Mouse (Mus musculus): ENCODE results near the gene Shisal1. TPM values are rescaled to one million over a fixed set of nuclear protein-coding genes. Genes with fewer than 3 reads are reported as not detected.

The Shisal1 gene
- polyA plus RNA-seq, 1 experiment from 2014 or later, result 1.1 TPM

- Histone ChIP-seq H3K27me3 (ENCODE audit: insufficient read depth, low read length) (no peaks in the 10 kb centered on the region), H3K9me3 (ENCODE audit: low read depth, low read length) (peaks cover 3% of the 10 kb centered on the region; the same call in 1 of the 2 replicates), H3K36me3 (ENCODE audit: insufficient read depth) (no peaks in the 10 kb centered on the region), H3K9ac (no peak overlapping the region), H3K4me3 (ENCODE audit: low read depth, low read length) (no peak overlapping the region), H3K27ac (ENCODE audit: low read depth) (no peak overlapping the region), H3K4me2 (no peak overlapping the region), H3K4me1 (ENCODE audit: insufficient read depth) (no peaks in the 10 kb centered on the region)
- no peak for DNase-seq
- WGBS, result 59% methylated on average over 10 of the region's 10 CpGs
- TF ChIP-seq CTCF (IDR thresholded peaks at IDR 0.05; ENCODE audit: low read depth), result no peak
- ATAC-seq (ENCODE audit: insufficient read depth), result no peak
Measured at GRCm38 (mm10) chr15:84380181-84380580, 66.7 kb downstream of the Shisal1 start.

GRCm38 (mm10) chr15:84378734-84379133, 68.2 kb downstream of the Shisal1 start:
- Histone ChIP-seq H3K36me3 (ENCODE audit: insufficient read depth) (no peaks in the 10 kb centered on the region), H3K4me3 (ENCODE audit: low read depth, low read length) (no peak overlapping the region), H3K27me3 (ENCODE audit: insufficient read depth, low read length) (no peaks in the 10 kb centered on the region), H3K4me2 (no peak overlapping the region), H3K4me1 (ENCODE audit: insufficient read depth) (no peaks in the 10 kb centered on the region), H3K9me3 (ENCODE audit: low read depth, low read length) (peaks cover 4% of the 10 kb centered on the region; the same call in 1 of the 2 replicates), H3K27ac (ENCODE audit: low read depth) (no peak overlapping the region), H3K9ac (no peak overlapping the region)
- no peak for DNase-seq
- WGBS, result 74% methylated on average over 9 of the region's 9 CpGs
- TF ChIP-seq CTCF (IDR thresholded peaks at IDR 0.05; ENCODE audit: low read depth), result no peak
- no peak for ATAC-seq (ENCODE audit: insufficient read depth)

DNA sequence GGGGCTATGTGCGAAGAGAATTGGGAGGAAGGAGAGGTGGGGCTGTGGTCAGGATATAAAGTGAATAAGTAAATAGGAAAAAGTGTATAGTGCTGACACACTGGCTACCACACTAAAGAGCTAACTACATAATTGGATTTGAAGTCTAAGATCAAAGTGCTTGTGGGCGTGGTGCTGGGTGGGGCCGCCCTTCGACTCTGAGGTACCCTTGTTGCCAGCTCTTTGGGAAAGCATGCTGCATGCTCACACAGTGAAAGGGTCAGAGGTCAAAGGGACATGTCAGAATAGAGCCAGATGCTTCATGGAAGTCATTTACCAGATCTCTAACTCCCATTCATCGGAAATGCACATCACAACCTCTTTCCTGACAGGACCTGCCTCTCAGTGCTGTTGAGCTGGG, 74.1 kb downstream of the Shisal1 start:
- WGBS, result 70% methylated on average over 5 of the region's 5 CpGs
- H3K4me1 ChIP-seq (ENCODE audit: insufficient read depth), result no peaks in the 10 kb centered on the region
- no peaks in the 10 kb centered on the region for H3K36me3 ChIP-seq (ENCODE audit: insufficient read depth)
- no peak overlapping the region for H3K4me2 ChIP-seq
- H3K27ac ChIP-seq (ENCODE audit: low read depth), result no peak overlapping the region
- no peak for ATAC-seq (ENCODE audit: insufficient read depth)
- peaks cover 4% of the 10 kb centered on the region; the same call in 1 of the 2 replicates for H3K9me3 ChIP-seq (ENCODE audit: low read depth, low read length)
- no peak overlapping the region for H3K9ac ChIP-seq
- no peak for TF ChIP-seq CTCF (IDR thresholded peaks at IDR 0.05; ENCODE audit: low read depth)
- H3K4me3 ChIP-seq (ENCODE audit: low read depth, low read length), result no peak overlapping the region
- H3K27me3 ChIP-seq (ENCODE audit: insufficient read depth, low read length), result no peaks in the 10 kb centered on the region
- DNase-seq, result no peak

- Histone ChIP-seq H3K4me1 (ENCODE audit: insufficient read depth) (no peaks in the 10 kb centered on the region), H3K27me3 (ENCODE audit: insufficient read depth, low read length) (no peaks in the 10 kb centered on the region), H3K36me3 (ENCODE audit: insufficient read depth) (no peaks in the 10 kb centered on the region), H3K4me3 (ENCODE audit: low read depth, low read length) (no peak overlapping the region), H3K4me2 (no peak overlapping the region), H3K9me3 (ENCODE audit: low read depth, low read length) (no peaks in the 10 kb centered on the region), H3K9ac (no peak overlapping the region), H3K27ac (ENCODE audit: low read depth) (no peak overlapping the region)
- ATAC-seq (ENCODE audit: insufficient read depth) (no peak), DNase-seq (no peak)
- 72% methylated on average over 8 of the region's 8 CpGs for WGBS
- no peak for TF ChIP-seq CTCF (IDR thresholded peaks at IDR 0.05; ENCODE audit: low read depth)
Measured at GRCm38 (mm10) chr15:84367402-84367801, 79.5 kb downstream of the Shisal1 start.

GRCm38 (mm10) chr15:84366574-84366989, 80.3 kb downstream of the Shisal1 start:
- Histone ChIP-seq H3K9ac (no peak overlapping the region), H3K9me3 (ENCODE audit: low read depth, low read length) (no peaks in the 10 kb centered on the region), H3K27ac (ENCODE audit: low read depth) (no peak overlapping the region), H3K4me1 (ENCODE audit: insufficient read depth) (no peaks in the 10 kb centered on the region), H3K27me3 (ENCODE audit: insufficient read depth, low read length) (no peaks in the 10 kb centered on the region), H3K4me2 (no peak overlapping the region), H3K4me3 (ENCODE audit: low read depth, low read length) (no peak overlapping the region), H3K36me3 (ENCODE audit: insufficient read depth) (no peaks in the 10 kb centered on the region)
- no peak for ATAC-seq (ENCODE audit: insufficient read depth)
- WGBS, result 85% methylated on average over 10 of the region's 10 CpGs
- TF ChIP-seq CTCF (IDR thresholded peaks at IDR 0.05; ENCODE audit: low read depth), result no peak
- no peak for DNase-seq

DNA sequence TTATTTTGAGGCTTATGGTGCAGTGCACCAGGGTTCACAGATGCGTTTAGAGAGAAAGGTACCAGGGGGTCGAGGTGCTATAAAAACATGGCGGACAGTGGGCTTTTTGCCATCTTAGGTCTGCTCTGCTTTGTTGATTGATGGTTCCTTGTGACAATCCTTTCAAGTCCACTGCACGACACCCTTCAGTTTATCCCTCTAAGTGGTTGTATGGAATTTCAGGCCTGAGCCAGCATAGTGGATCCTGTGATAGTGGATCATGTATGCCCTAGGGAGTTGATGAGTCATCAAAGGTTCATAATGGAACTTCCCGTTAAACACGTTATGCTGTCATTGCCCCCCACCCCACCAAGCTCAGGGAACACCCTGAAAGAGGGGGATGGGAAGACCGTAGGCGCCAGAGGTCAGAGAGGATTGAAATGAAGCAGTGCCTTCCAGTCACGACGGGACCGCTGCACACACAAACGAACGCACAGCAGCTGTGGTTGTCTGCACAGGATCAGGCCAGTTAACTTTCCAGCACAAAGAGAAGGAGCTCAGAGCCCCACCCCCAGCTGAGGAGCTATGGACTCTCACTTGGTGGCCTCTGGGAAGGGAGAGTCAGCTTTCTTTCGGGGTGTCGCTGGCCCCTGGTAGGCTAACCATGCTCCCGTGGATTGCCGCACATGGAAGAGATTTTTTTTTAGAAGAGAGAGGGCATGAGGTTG, 81.1 kb downstream of the Shisal1 start:
- H3K27ac ChIP-seq (ENCODE audit: low read depth), result no peak overlapping the region
- TF ChIP-seq CTCF (IDR thresholded peaks at IDR 0.05; ENCODE audit: low read depth), result no peak
- DNase-seq (peak; percentile 20), ATAC-seq (ENCODE audit: insufficient read depth) (no peak)
- H3K9me3 ChIP-seq (ENCODE audit: low read depth, low read length), result no peaks in the 10 kb centered on the region
- 40% methylated on average over 17 of the region's 17 CpGs for WGBS
- H3K36me3 ChIP-seq (ENCODE audit: insufficient read depth), result no peaks in the 10 kb centered on the region
- no peaks in the 10 kb centered on the region for H3K27me3 ChIP-seq (ENCODE audit: insufficient read depth, low read length)
- no peaks in the 10 kb centered on the region for H3K4me1 ChIP-seq (ENCODE audit: insufficient read depth)
- H3K9ac ChIP-seq, result no peak overlapping the region
- no peak overlapping the region for H3K4me2 ChIP-seq
- no peak overlapping the region for H3K4me3 ChIP-seq (ENCODE audit: low read depth, low read length)

- Histone ChIP-seq H3K27me3 (ENCODE audit: insufficient read depth, low read length) (no peaks in the 10 kb centered on the region), H3K4me2 (no peak overlapping the region), H3K9me3 (ENCODE audit: low read depth, low read length) (no peaks in the 10 kb centered on the region), H3K9ac (no peak overlapping the region), H3K36me3 (ENCODE audit: insufficient read depth) (no peaks in the 10 kb centered on the region), H3K4me3 (ENCODE audit: low read depth, low read length) (no peak overlapping the region), H3K27ac (ENCODE audit: low read depth) (no peak overlapping the region), H3K4me1 (ENCODE audit: insufficient read depth) (no peaks in the 10 kb centered on the region)
- TF ChIP-seq CTCF (IDR thresholded peaks at IDR 0.05; ENCODE audit: low read depth), result no peak
- no peak for ATAC-seq (ENCODE audit: insufficient read depth)
- DNase-seq, result no peak
- 74% methylated on average over 3 of the region's 3 CpGs for WGBS
Measured at GRCm38 (mm10) chr15:84364746-84365145, 82.2 kb downstream of the Shisal1 start.

Data from lung, embryonic 14.5 days (tissue).